Mouse (Mus musculus) ES-E14 (cell line): ENCODE measurements around the gene Zfp692. TPM values are rescaled to one million over a fixed set of nuclear protein-coding genes. Genes with fewer than 3 reads are reported as not detected.

Experiments used
- DNase-seq: peaks from one replicate; pipeline ENCODE4 v3.0.0-alpha.2; 2013; ENCODE audit warnings: low read depth, low spot score
- H3K27ac ChIP-seq: 2 replicates; pipeline ENCODE4 v1.5.1; 2012; ENCODE audit warnings: low read depth, mild to moderate bottlenecking, low read length, moderate library complexity, mixed read lengths; ENCODE audit not compliant: poor library complexity, insufficient read depth, severe bottlenecking
- H3K36me3 ChIP-seq: 2 replicates; pipeline ENCODE4 v1.6.1; 2012; ENCODE audit warnings: mild to moderate bottlenecking, low read length, moderate library complexity, mixed read lengths; ENCODE audit not compliant: control insufficient read depth, poor library complexity, insufficient read depth, severe bottlenecking
- H3K4me1 ChIP-seq, 2 experiments: fragments of 150-350 bp in 1 of 2; sonication (generic) in 1 of 2; 2 replicates each; pipeline ENCODE4 v1.6.1; 2012; ENCODE audit warnings: low read length in 2 of 2, mild to moderate bottlenecking in 1 of 2, mixed read lengths in 1 of 2; ENCODE audit not compliant: control insufficient read depth in 2 of 2, insufficient read depth in 2 of 2, poor library complexity in 1 of 2
- H3K4me3 ChIP-seq, 2 experiments: fragments of 150-350 bp in 1 of 2; sonication (generic) in 1 of 2; 2 replicates each; pipeline ENCODE4 v1.5.1; 2012; ENCODE audit warnings: low read length in 2 of 2, low read depth in 1 of 2, mild to moderate bottlenecking in 1 of 2, mixed read lengths in 1 of 2; ENCODE audit not compliant: insufficient read depth in 1 of 2, poor library complexity in 1 of 2, severe bottlenecking in 1 of 2
- H3K9ac ChIP-seq: 2 replicates; pipeline ENCODE4 v1.6.1; 2012; ENCODE audit warnings: low read depth, mild to moderate bottlenecking, low read length, mixed read lengths; ENCODE audit not compliant: poor library complexity, insufficient read depth, severe bottlenecking
- H3K9me3 ChIP-seq: fragments of 150-350 bp; sonication (generic); 2 replicates; pipeline ENCODE4 v1.6.1; 2012; ENCODE audit warnings: low read depth, mild to moderate bottlenecking, low read length; ENCODE audit not compliant: control insufficient read depth, insufficient read depth
- CHD2 ChIP-seq: IDR thresholded peaks from 2 replicates; pipeline ENCODE4 v1.6.1; 2014; ENCODE audit warnings: mild to moderate bottlenecking, low read depth, low read length, inconsistent platforms
- HCFC1 ChIP-seq: IDR thresholded peaks from 2 replicates; pipeline ENCODE4 v1.6.1; 2012; ENCODE audit warnings: low read length, inconsistent platforms, borderline replicate concordance; ENCODE audit not compliant: insufficient read depth
- MAFK ChIP-seq: IDR thresholded peaks from 2 replicates; pipeline ENCODE4 v1.6.1; 2014; ENCODE audit warnings: mild to moderate bottlenecking, low read depth, low read length, inconsistent platforms; ENCODE audit not compliant: insufficient read depth
- ZC3H11A ChIP-seq: IDR thresholded peaks from 2 replicates; pipeline ENCODE4 v1.6.1; 2012; ENCODE audit warnings: low read depth, mild to moderate bottlenecking, inconsistent platforms, low read length, borderline replicate concordance
- ZNF384 ChIP-seq: IDR thresholded peaks from 2 replicates; pipeline ENCODE4 v1.6.1; 2012; ENCODE audit warnings: low read depth, low read length, inconsistent platforms
- in situ Hi-C, 2 experiments: fragments of 600-800 bp; cut with MboI; formaldehyde crosslinking; loops; one replicate each; pipeline ENCODE4 v1.15.1; 2025; ENCODE audit warnings: low sequenced_read_pairs in 2 of 2, inconsistent platforms in 1 of 2; ENCODE audit not compliant: unreplicated experiment in 2 of 2
- total RNA-seq: library from RNA; depleted of rRNA; stranded (reverse); fragments of 300-350 nt; gene quantifications from 2 replicates; pipeline ENCODE4 v1.2.3, GENCODE M21; 2012; rRNA removed

Gene Zfp692
- 28.0 and 43.2 TPM in 2 replicates for total RNA-seq

GRCm38 (mm10) chr11:58306860-58307308 lies at the start of gene Zfp692:
Gene Zfp692 (plus strand): TSS chr11:58307069.
- peak; percentile 89 for DNase-seq
- TF ChIP-seq HCFC1 (peak; percentile 94), ZNF384 (no peak), MAFK (no peak), CHD2 (no peak), ZC3H11A (peak; percentile 35; the same call in 1 of the 2 replicates)
- H3K4me1 ChIP-seq, result peaks cover 2 to 3% of the 10 kb centered on the region in 2 experiments; a peak in 1 of 4 replicates
- no peak within 1 kb of the TSS for H3K27ac ChIP-seq
- H3K9ac ChIP-seq, result peak within 1 kb of the TSS; percentile 80
- H3K36me3 ChIP-seq, result peaks cover 18% of the 10 kb centered on the region; the same call in 1 of the 2 replicates
- in situ Hi-C loops, result no loop called here
- peak within 1 kb of the TSS; percentile 69 to 77 for H3K4me3 ChIP-seq
- no peaks in the 10 kb centered on the region for H3K9me3 ChIP-seq

- no peaks in the 10 kb centered on the region for H3K4me1 ChIP-seq
- no peak overlapping the region for H3K4me3 ChIP-seq
- DNase-seq, result no peak
These were observed 49.1 kb upstream of the Zfp692 start for GRCm38 (mm10) chr11:58257816-58258215.

GRCm38 (mm10) chr11:58260156-58260555 lies 46.7 kb upstream of the Zfp692 start:
- no peaks in the 10 kb centered on the region for H3K9me3 ChIP-seq
- no peak overlapping the region for H3K9ac ChIP-seq
- no peak overlapping the region for H3K4me3 ChIP-seq
- in situ Hi-C loops, result no loop called here
- no peak for TF ChIP-seq ZNF384
- no peaks in the 10 kb centered on the region for H3K36me3 ChIP-seq
- no peak overlapping the region for H3K27ac ChIP-seq
- no peak for DNase-seq
- H3K4me1 ChIP-seq, result no peaks in the 10 kb centered on the region

More at GRCm38 (mm10) chr11:58257816-58258215, 49.1 kb upstream of the Zfp692 start:
- Histone ChIP-seq H3K36me3 (no peaks in the 10 kb centered on the region), H3K27ac (no peak overlapping the region), H3K9me3 (no peaks in the 10 kb centered on the region), H3K9ac (no peak overlapping the region)
- TF ChIP-seq HCFC1 (no peak), MAFK (no peak), CHD2 (no peak), ZC3H11A (no peak), ZNF384 (no peak)
- in situ Hi-C loops, result no loop called here

- no peak for DNase-seq
- no peak overlapping the region for H3K27ac ChIP-seq
- TF ChIP-seq MAFK, result no peak
- no peak for TF ChIP-seq HCFC1
- no peak for TF ChIP-seq CHD2
- no peak for TF ChIP-seq ZC3H11A
- TF ChIP-seq ZNF384, result no peak
- no peaks in the 10 kb centered on the region for H3K9me3 ChIP-seq
- H3K9ac ChIP-seq, result no peak overlapping the region
- in situ Hi-C loops, result no loop called here
- H3K4me3 ChIP-seq, result no peak overlapping the region
- no peaks in the 10 kb centered on the region for H3K4me1 ChIP-seq
- no peaks in the 10 kb centered on the region for H3K36me3 ChIP-seq
These were observed 45.0 kb upstream of the Zfp692 start for GRCm38 (mm10) chr11:58261826-58262225.

GRCm38 (mm10) chr11:58262336-58262735 lies 44.5 kb upstream of the Zfp692 start:
- no peak for DNase-seq
- Histone ChIP-seq H3K9ac (no peak overlapping the region), H3K4me1 (no peaks in the 10 kb centered on the region), H3K4me3 (no peak overlapping the region), H3K27ac (no peak overlapping the region), H3K9me3 (no peaks in the 10 kb centered on the region), H3K36me3 (no peaks in the 10 kb centered on the region)
- in situ Hi-C loops, result no loop called here
- TF ChIP-seq CHD2 (no peak), ZC3H11A (no peak), MAFK (no peak), ZNF384 (no peak), HCFC1 (no peak)
